ENCODE assay signal across 8 mouse cellular contexts in genomic region chr3:95760106-95760505, GRCm38 (mm10). TPM values are rescaled to one million over a fixed set of nuclear protein-coding genes. Genes with fewer than 3 reads are reported as not detected.
DNase-seq lines count a peak whose midpoint lies in the region; ATAC-seq and TF ChIP-seq lines count a peak whose summit lies in the region.

Gene Tars2, minus strand, starts transcription at chr3:95760206.

- no peak within 1 kb of the TSS for H3K9ac ChIP-seq in liver, adult 2 months (ENCODE audit: low read depth, low read length)
- H3K9ac ChIP-seq in heart, embryonic 12.5 days = no peak within 1 kb of the TSS
- no peak within 1 kb of the TSS for H3K9ac ChIP-seq in midbrain, embryonic 16.5 days (ENCODE audit: low read depth, low read length)

- no peak for DNase-seq in liver, adult 2 months (ENCODE audit: extremely low read depth, low read depth, low spot score)
- no peak for DNase-seq in liver
- DNase-seq in embryonic facial prominence, embryonic 10.5 days (ENCODE audit: low spot score) = no peak
- no peak for DNase-seq in left cerebral cortex, adult 8-10 months (ENCODE audit: low spot score in 2 of 2)
- DNase-seq in kidney, postnatal 10 days = no peak
- DNase-seq in kidney, postnatal 14 days = no peak

- TF ChIP-seq CTCF in liver, adult 2 months (IDR thresholded peaks at IDR 0.05; ENCODE audit: low read depth, low read length) = no peak

- 89% methylated on average over 6 of the region's 6 CpGs for WGBS in liver, adult 2 months
- WGBS in embryonic facial prominence, embryonic 10.5 days = 83% methylated on average over 6 of the region's 6 CpGs
- WGBS in heart, embryonic 12.5 days = 89% methylated on average over 6 of the region's 6 CpGs
- 83% methylated on average over 6 of the region's 6 CpGs for WGBS in midbrain, embryonic 16.5 days

- H3K27me3 ChIP-seq in liver, adult 2 months (ENCODE audit: control insufficient read depth, insufficient read depth, low read length) = no peaks in the 10 kb centered on the region
- H3K27me3 ChIP-seq in embryonic facial prominence, embryonic 10.5 days (replicated peaks; ENCODE audit: low read depth, poor library complexity, severe bottlenecking) = no peaks in the 10 kb centered on the region
- H3K27me3 ChIP-seq in heart, embryonic 12.5 days (replicated peaks) = no peaks in the 10 kb centered on the region
- no peaks in the 10 kb centered on the region for H3K27me3 ChIP-seq in midbrain, embryonic 16.5 days (ENCODE audit: control insufficient read depth, insufficient read depth, low read depth, low read length)

- ATAC-seq in heart, embryonic 12.5 days (ENCODE audit: insufficient number of reproducible peaks, low FRiP score) = no peak
- ATAC-seq in midbrain, embryonic 16.5 days = no peak

- H3K4me2 ChIP-seq in heart, embryonic 12.5 days = no peak within 1 kb of the TSS
- no peak within 1 kb of the TSS for H3K4me2 ChIP-seq in midbrain, embryonic 16.5 days (ENCODE audit: low read length)

- no peaks in the 10 kb centered on the region for H3K4me1 ChIP-seq in liver, adult 2 months (ENCODE audit: control insufficient read depth, insufficient read depth, low read length)
- H3K4me1 ChIP-seq in embryonic facial prominence, embryonic 10.5 days = 0 out of 2 replicates have a peak, but pooled peaks cover 4% of the 10 kb centered on the region
- peaks cover 22% of the 10 kb centered on the region for H3K4me1 ChIP-seq in heart, embryonic 12.5 days (replicated peaks)
- H3K4me1 ChIP-seq in midbrain, embryonic 16.5 days (ENCODE audit: control insufficient read depth, insufficient read depth, low read length) = no peaks in the 10 kb centered on the region

- H3K4me3 ChIP-seq in liver, adult 2 months (ENCODE audit: insufficient read depth, low read depth, low read length) = no peak within 1 kb of the TSS
- no peak within 1 kb of the TSS for H3K4me3 ChIP-seq in embryonic facial prominence, embryonic 10.5 days
- H3K4me3 ChIP-seq in heart, embryonic 12.5 days = no peak within 1 kb of the TSS
- H3K4me3 ChIP-seq in midbrain, embryonic 16.5 days (ENCODE audit: low read depth, low read length) = no peak within 1 kb of the TSS

- no peaks in the 10 kb centered on the region; the same call in 1 of the 2 replicates for H3K79me2 ChIP-seq in liver, adult 2 months (ENCODE audit: control insufficient read depth, insufficient read depth, low read length)

- no peak within 1 kb of the TSS for H3K27ac ChIP-seq in liver, adult 2 months (replicated peaks; ENCODE audit: insufficient read depth, low read depth, low read length)
- no peak within 1 kb of the TSS for H3K27ac ChIP-seq in embryonic facial prominence, embryonic 10.5 days (replicated peaks)
- H3K27ac ChIP-seq in heart, embryonic 12.5 days (ENCODE audit: poor library complexity, severe bottlenecking) = no peak within 1 kb of the TSS
- H3K27ac ChIP-seq in midbrain, embryonic 16.5 days (ENCODE audit: low read length) = no peak within 1 kb of the TSS

- no peak for TF ChIP-seq POLR2A in liver, adult 2 months (IDR thresholded peaks at IDR 0.05; ENCODE audit: extremely low read depth, insufficient read depth, low read length)

- H3K9me3 ChIP-seq in embryonic facial prominence, embryonic 10.5 days = no peaks in the 10 kb centered on the region
- H3K9me3 ChIP-seq in heart, embryonic 12.5 days (replicated peaks) = no peaks in the 10 kb centered on the region
- H3K9me3 ChIP-seq in midbrain, embryonic 16.5 days (replicated peaks; ENCODE audit: control insufficient read depth, low read length, poor library complexity, severe bottlenecking) = no peaks in the 10 kb centered on the region

- H3K36me3 ChIP-seq in liver, adult 2 months (ENCODE audit: control insufficient read depth, insufficient read depth, low read length) = peaks cover 5% of the 10 kb centered on the region; the same call in 1 of the 2 replicates
- H3K36me3 ChIP-seq in embryonic facial prominence, embryonic 10.5 days (replicated peaks) = peaks cover 24% of the 10 kb centered on the region
- H3K36me3 ChIP-seq in heart, embryonic 12.5 days = peaks cover 19% of the 10 kb centered on the region
- H3K36me3 ChIP-seq in midbrain, embryonic 16.5 days (ENCODE audit: control insufficient read depth, insufficient read depth, low read length) = peaks cover 7% of the 10 kb centered on the region

RNA-seq across cellular contexts. Expression of gene Tars2, which starts in this region (rescaled TPM):
- total RNA-seq in liver, adult 2 months (2014; rRNA removed) = 18.9 and 22.2 TPM in 2 replicates
- polyA plus RNA-seq in liver, adult 2 months (2012; rRNA removed) = 24.6 and 26.5 TPM in 2 replicates
- 65.5 and 71.5 TPM in 2 replicates for polyA plus RNA-seq in embryonic facial prominence, embryonic 10.5 days (2016; fragmentation: Nextera tagmentation; extraction: Ambion mirVana)
- 43.6 TPM in 2 replicates for polyA plus RNA-seq in heart, embryonic 12.5 days (2016; fragmentation: Nextera tagmentation; extraction: Ambion mirVana)
- 10 to 100 TPM; 36.2 to 40.6 (median 37.4) TPM for total RNA-seq in left cerebral cortex, adult 8-10 months (2022)
- 46.2 and 54.1 TPM in 2 replicates for polyA plus RNA-seq in midbrain, embryonic 16.5 days (2015; fragmentation: Nextera tagmentation; extraction: Ambion mirVana)
